Mouse (Mus musculus) MEL (cell line): ENCODE results near the gene Vps29. TPM values are rescaled to one million over a fixed set of nuclear protein-coding genes. Genes with fewer than 3 reads are reported as not detected.

Source experiments
- DNase-seq: peaks from one replicate; pipeline ENCODE4 v3.0.0; 2011; ENCODE audit warnings: low read depth, low spot score
- H3K27ac ChIP-seq: 2 replicates; pipeline ENCODE4 v1.5.1; 2012; ENCODE audit warnings: low read depth, mild to moderate bottlenecking, control low read depth, low read length, moderate library complexity; ENCODE audit not compliant: control insufficient read depth
- H3K27me3 ChIP-seq, 2 experiments: fragments of 150-350 bp in 1 of 2; sonication (generic) in 1 of 2; 2 replicates each; pipeline ENCODE4 v1.6.1; 2012; ENCODE audit warnings: low read length in 2 of 2, mild to moderate bottlenecking in 2 of 2, improper control_type of control experiment in 1 of 2, moderate library complexity in 1 of 2; ENCODE audit not compliant: insufficient read depth in 2 of 2, control insufficient read depth in 1 of 2
- H3K36me3 ChIP-seq, 2 experiments: 2 replicates each; pipeline ENCODE4 v1.6.1; 2012 to 2014; ENCODE audit warnings: low read length in 2 of 2, improper control_type of control experiment in 1 of 2, inconsistent platforms in 1 of 2, mild to moderate bottlenecking in 1 of 2; ENCODE audit not compliant: insufficient read depth in 2 of 2, control insufficient read depth in 1 of 2
- H3K4me1 ChIP-seq, 2 experiments: fragments of 150-350 bp in 1 of 2; sonication (generic) in 1 of 2; 2 replicates each; pipeline ENCODE4 v1.6.1; 2012; ENCODE audit warnings: low read length in 2 of 2, improper control_type of control experiment in 1 of 2, mild to moderate bottlenecking in 1 of 2; ENCODE audit not compliant: insufficient read depth in 2 of 2, control insufficient read depth in 1 of 2
- H3K4me3 ChIP-seq, 2 experiments: fragments of 150-350 bp in 1 of 2; sonication (generic) in 1 of 2; 2 replicates each; pipeline ENCODE4 v1.5.1; 2012; ENCODE audit warnings: low read depth in 2 of 2, low read length in 2 of 2, mild to moderate bottlenecking in 2 of 2, moderate library complexity in 2 of 2, control low read depth in 1 of 2, improper control_type of control experiment in 1 of 2; ENCODE audit not compliant: control insufficient read depth in 1 of 2, insufficient read depth in 1 of 2
- H3K79me2 ChIP-seq: 2 replicates; pipeline ENCODE4 v1.6.1; 2012; ENCODE audit warnings: mild to moderate bottlenecking, low read length, moderate library complexity; ENCODE audit not compliant: control insufficient read depth, poor library complexity, insufficient read depth
- H3K9ac ChIP-seq: 2 replicates; pipeline ENCODE4 v1.6.1; 2012; ENCODE audit warnings: low read depth, mild to moderate bottlenecking, control low read depth, low read length, moderate library complexity; ENCODE audit not compliant: control insufficient read depth, poor library complexity, severe bottlenecking
- H3K9me3 ChIP-seq: fragments of 150-350 bp; sonication (generic); replicated peaks from 2 replicates; pipeline ENCODE4 v1.6.1; 2012; ENCODE audit warnings: mild to moderate bottlenecking, low read length, improper control_type of control experiment, moderate library complexity; ENCODE audit not compliant: insufficient read depth
- CHD1 ChIP-seq: IDR thresholded peaks from 2 replicates; pipeline ENCODE4 v1.6.1; 2012; ENCODE audit warnings: low read depth, mild to moderate bottlenecking, inconsistent platforms, low read length, improper control_type of control experiment
- CTCF ChIP-seq, 3 experiments: IDR thresholded peaks in 2 of 3; conservative IDR thresholded peaks in 1 of 3; 2 replicates each; pipeline ENCODE4 v1.5.1; 2011 to 2012; ENCODE audit warnings: low read length in 3 of 3, low read depth in 2 of 3, mild to moderate bottlenecking in 2 of 3, improper control_type of control experiment in 1 of 3, inconsistent platforms in 1 of 3, mixed read lengths in 1 of 3, moderate library complexity in 1 of 3; ENCODE audit not compliant: control insufficient read depth in 1 of 3, insufficient read depth in 1 of 3, poor library complexity in 1 of 3, severe bottlenecking in 1 of 3
- EP300 ChIP-seq, 2 experiments: IDR thresholded peaks; 2 replicates each; pipeline ENCODE4 v1.6.1; 2011; ENCODE audit warnings: improper control_type of control experiment in 2 of 2, low read length in 2 of 2, low read depth in 1 of 2, mild to moderate bottlenecking in 1 of 2
- GATA1 ChIP-seq: IDR thresholded peaks from 2 replicates; pipeline ENCODE4 v1.6.1; 2011; ENCODE audit warnings: low read depth, low read length, improper control_type of control experiment
- HCFC1 ChIP-seq: IDR thresholded peaks from 2 replicates; pipeline ENCODE4 v1.6.1; 2012; ENCODE audit warnings: low read depth, mild to moderate bottlenecking, inconsistent platforms, low read length, improper control_type of control experiment, moderate library complexity
- MAFK ChIP-seq: IDR thresholded peaks from 2 replicates; pipeline ENCODE4 v1.6.1; 2011; ENCODE audit warnings: low read depth, mild to moderate bottlenecking, low read length, improper control_type of control experiment, borderline replicate concordance
- MAX ChIP-seq: IDR thresholded peaks from 2 replicates; pipeline ENCODE4 v1.6.1; 2011; ENCODE audit warnings: low read length, improper control_type of control experiment
- NRF1 ChIP-seq: IDR thresholded peaks from 2 replicates; pipeline ENCODE4 v1.6.1; 2014; ENCODE audit warnings: low read depth, mild to moderate bottlenecking, inconsistent platforms, low read length, improper control_type of control experiment, moderate library complexity; ENCODE audit not compliant: poor library complexity, insufficient read depth, severe bottlenecking
- POLR2AphosphoS5 ChIP-seq: IDR thresholded peaks from 2 replicates; pipeline ENCODE4 v1.6.1; 2012; ENCODE audit warnings: low read depth, borderline replicate concordance, mild to moderate bottlenecking, inconsistent platforms, low read length, moderate library complexity, mixed read lengths
- RAD21 ChIP-seq: IDR thresholded peaks from 2 replicates; pipeline ENCODE4 v1.6.1; 2011; ENCODE audit warnings: mild to moderate bottlenecking, low read depth, low read length, improper control_type of control experiment
- RCOR1 ChIP-seq: IDR thresholded peaks from 2 replicates; pipeline ENCODE4 v1.6.1; 2012; ENCODE audit warnings: low read depth, mild to moderate bottlenecking, inconsistent platforms, low read length, improper control_type of control experiment
- SMC3 ChIP-seq: IDR thresholded peaks from 2 replicates; pipeline ENCODE4 v1.6.1; 2011; ENCODE audit warnings: low read depth, low read length, improper control_type of control experiment
- UBTF ChIP-seq: IDR thresholded peaks from 2 replicates; pipeline ENCODE4 v1.6.1; 2012; ENCODE audit warnings: low read depth, mild to moderate bottlenecking, inconsistent platforms, low read length, improper control_type of control experiment, moderate library complexity, borderline replicate concordance; ENCODE audit not compliant: insufficient read depth
- ZNF384 ChIP-seq: IDR thresholded peaks from 2 replicates; pipeline ENCODE4 v1.6.1; 2012; ENCODE audit warnings: low read depth, mild to moderate bottlenecking, inconsistent platforms, low read length, improper control_type of control experiment
- polyA plus RNA-seq, 2 experiments: library from polyadenylated mRNA; stranded (reverse) in 1 of 2; unstranded in 1 of 2; fragments of >175 nt in 1 of 2; fragments of >200 nt in 1 of 2; gene quantifications; 2 replicates each; pipeline versions ENCODE4 v1.2.1 to v1.2.4; 2012; ENCODE audit warnings: low replicate concordance in 2 of 2, low read depth in 1 of 2; ENCODE audit not compliant: insufficient read length in 2 of 2, insufficient read depth in 1 of 2, missing spikeins in 1 of 2
- total RNA-seq: library from RNA; depleted of rRNA; stranded (reverse); fragments of 300-350 nt; gene quantifications from 2 replicates; pipeline ENCODE4 v1.2.3, GENCODE M21; 2012

Vps29 gene
- total and polyA plus RNA-seq, 3 experiments: 92.1 to 424 (median 101) TPM

DNA sequence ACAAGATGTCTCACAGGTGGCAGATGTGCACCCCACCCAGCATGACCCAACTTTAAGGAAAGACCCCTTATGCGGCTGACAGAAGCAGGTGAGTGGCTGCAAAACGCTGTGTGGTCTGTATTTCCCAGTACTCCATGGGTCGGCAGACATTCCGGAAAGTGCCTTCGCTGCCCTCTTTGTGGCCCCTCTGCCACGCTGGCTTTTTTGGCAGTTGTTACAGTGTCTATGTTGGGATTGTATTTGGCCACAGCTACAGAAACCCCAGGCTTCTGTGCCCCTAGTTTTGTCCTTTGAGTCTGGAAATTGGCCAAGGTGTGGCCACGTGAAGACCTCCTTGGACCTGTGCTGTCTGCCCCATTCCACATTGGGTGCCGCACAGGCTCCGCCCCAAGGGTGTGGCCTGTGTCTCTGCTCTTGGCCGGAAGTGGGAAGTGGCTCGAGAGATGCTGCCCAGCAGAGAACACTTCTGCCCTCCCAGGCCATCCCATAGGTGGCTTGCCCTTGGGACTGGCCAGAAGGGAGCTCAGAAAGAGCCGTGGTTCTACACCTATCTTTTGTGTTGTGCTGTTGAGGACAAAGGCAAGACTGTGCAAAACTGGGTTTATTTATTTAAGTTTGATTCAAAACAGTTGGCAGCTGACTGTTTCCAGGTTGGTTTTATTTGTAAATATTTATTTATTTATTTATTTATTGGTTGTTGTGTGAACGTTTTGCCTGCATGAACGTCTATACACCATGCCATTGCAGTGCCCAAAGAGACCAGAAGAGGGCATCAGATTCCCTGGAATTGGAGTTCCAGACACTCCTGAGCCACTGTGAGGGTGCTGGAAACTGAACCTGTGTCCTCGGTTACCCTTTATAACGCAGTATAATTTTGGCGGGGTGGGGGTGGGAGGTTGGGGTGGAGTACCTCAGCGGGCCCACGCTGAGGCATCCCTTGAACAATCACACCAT is 55.8 kb downstream of the Vps29 start:
- peak; percentile 34 for DNase-seq
- H3K9ac ChIP-seq: no peak overlapping the region
- no peaks in the 10 kb centered on the region for H3K9me3 ChIP-seq
- H3K27me3 ChIP-seq: no peaks in the 10 kb centered on the region
- H3K27ac ChIP-seq: no peak overlapping the region
- H3K36me3 ChIP-seq: peaks cover 4 to 6% of the 10 kb centered on the region in 2 experiments; a peak in 3 of 4 replicates
- TF ChIP-seq MAX (no peak), SMC3 (peak; percentile 33), CHD1 (no peak), POLR2AphosphoS5 (no peak), RAD21 (peak; percentile 29), UBTF (no peak), CTCF (IDR thresholded peaks at IDR 0.05 in 2 of 3, conservative IDR thresholded peaks at IDR 0.05 in 1 of 3; ENCODE audit: control insufficient read depth in 1 of 3, insufficient read depth in 1 of 3, low read depth in 2 of 3, low read length in 3 of 3, poor library complexity in 1 of 3, severe bottlenecking in 1 of 3) (peak; percentile 38 to 50 (median 40); a peak in 4 of 6 replicates)
- no peaks in the 10 kb centered on the region for H3K79me2 ChIP-seq
- H3K4me3 ChIP-seq: no peak overlapping the region
- peaks cover 0 to 4% of the 10 kb centered on the region in 2 experiments; a peak in 1 of 4 replicates for H3K4me1 ChIP-seq

DNA sequence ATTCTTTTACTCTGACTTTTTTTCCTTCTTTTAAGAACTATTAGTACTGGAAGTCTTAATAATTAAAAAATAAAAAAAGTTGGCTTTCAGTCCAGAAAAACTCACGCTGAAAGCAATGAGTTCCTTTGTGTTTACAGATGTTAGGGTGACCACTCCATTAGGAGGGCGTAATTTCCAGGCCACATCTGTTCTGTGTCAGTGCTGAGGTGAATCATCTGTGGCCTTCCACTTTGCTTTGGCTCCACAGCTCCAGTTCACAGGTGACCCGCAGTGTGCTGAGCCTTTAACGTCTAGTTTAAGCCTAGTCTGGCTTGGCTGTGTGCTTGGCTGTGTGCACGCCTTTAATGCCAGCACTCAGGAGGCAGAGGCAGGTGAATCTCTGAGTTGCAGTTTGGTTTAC is 57.7 kb downstream of the Vps29 start:
- Histone ChIP-seq H3K9ac (no peak overlapping the region), H3K9me3 (no peaks in the 10 kb centered on the region), H3K79me2 (no peaks in the 10 kb centered on the region), H3K4me3 (no peak overlapping the region), H3K27me3 (no peaks in the 10 kb centered on the region), H3K27ac (no peak overlapping the region), H3K36me3 (peaks cover 0 to 4% of the 10 kb centered on the region in 2 experiments; a peak in 2 of 4 replicates), H3K4me1 (peaks cover 0 to 4% of the 10 kb centered on the region in 2 experiments; a peak in 1 of 4 replicates)
- DNase-seq: no peak
- TF ChIP-seq RCOR1: no peak
- no peak for TF ChIP-seq NRF1
- no peak for TF ChIP-seq EP300 (IDR thresholded peaks at IDR 0.05; ENCODE audit: low read depth in 1 of 2, low read length in 2 of 2)
- TF ChIP-seq MAFK: no peak
- no peak for TF ChIP-seq HCFC1
- TF ChIP-seq ZNF384: no peak
- TF ChIP-seq GATA1: no peak
